Mouse (Mus musculus) embryonic stem cell, embryonic (primary cell): ENCODE data around the gene Vwa7.

ENCODE experiments used
- CTCF ChIA-PET, 4 experiments: fragments of 300-600 bp in 2 of 4; fragments of 350-600 bp in 2 of 4; sonication (Branson Sonifier 250); formaldehyde crosslinking; loops; one replicate each; lab custom pipeline; 2022; ENCODE audit warnings: inconsistent platforms in 2 of 4; lab: Charles Lee
- POLR2A ChIA-PET, 4 experiments: fragments of 300-600 bp in 2 of 4; fragments of 350-600 bp in 2 of 4; sonication (Branson Sonifier 250); formaldehyde crosslinking; loops; one replicate each; lab custom pipeline; 2022; ENCODE audit warnings: antibody characterized with exemption in 4 of 4, inconsistent platforms in 1 of 4; lab: Charles Lee

Vwa7 gene

DNA sequence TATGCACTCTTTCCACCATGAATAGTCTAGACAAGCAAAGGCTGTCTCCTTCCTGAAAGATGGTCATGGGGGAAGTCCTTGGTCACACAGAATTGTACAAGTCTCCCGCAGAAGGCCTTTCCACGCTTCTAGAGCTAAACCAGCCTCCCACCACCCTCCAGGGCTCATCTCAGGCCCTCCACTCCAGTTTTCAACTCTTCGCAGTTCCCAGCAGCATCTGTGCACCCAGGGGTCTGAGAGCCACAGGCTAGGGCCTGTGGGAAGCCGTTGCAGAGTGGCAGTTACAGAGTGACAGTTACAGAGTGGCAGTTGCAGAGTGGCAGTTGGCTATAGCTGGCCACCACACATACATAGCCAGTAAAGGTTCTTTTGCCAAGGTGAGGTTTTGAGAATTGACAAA lies 20.5 kb upstream of the Vwa7 start:
- CTCF ChIA-PET, result interaction anchor here in 1 of 4 experiments (0.7 kb wide), 1 partner anchor 31 kb away, joined by 3 read pairs; no protein-coding TSS in a partner anchor

DNA sequence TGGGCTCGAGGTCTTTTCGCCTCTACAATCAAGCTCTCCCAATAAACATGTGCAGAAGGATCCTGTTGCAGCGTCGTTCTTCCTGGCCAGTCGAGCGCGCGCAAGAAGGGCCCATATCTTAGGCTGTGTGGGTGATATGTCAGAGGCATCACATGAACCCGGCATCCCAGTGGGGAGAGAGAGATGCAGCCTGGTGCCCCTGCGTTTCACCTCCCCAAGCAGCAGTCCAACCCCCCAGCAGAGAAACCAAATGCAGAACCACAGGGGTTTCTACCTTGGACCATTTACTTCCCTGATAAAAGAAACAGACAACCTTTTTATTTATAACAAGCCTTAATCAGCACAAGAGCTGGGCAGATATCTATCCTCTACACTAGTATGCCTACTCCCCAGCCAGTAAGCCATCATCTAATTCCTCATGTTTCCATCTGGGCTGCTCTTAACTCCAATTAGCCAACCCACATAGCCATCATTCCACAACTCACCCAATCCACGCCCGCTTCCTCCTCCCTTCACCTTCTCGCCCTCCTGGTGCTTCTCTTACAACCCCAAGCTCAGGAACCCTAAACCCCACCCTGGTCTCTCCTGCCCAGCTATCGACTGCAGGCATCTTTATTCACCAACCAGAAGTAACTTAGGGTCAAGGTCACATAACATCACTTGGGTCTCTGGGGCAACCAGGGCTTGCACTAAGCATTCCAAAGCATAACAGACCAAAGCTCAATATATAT lies 19.8 kb upstream of the Vwa7 start:
- ChIA-PET CTCF (interaction anchor here in 3 of 4 experiments (0.6 to 1.1 kb wide), 7 partner anchors 12 to 684 kb away, joined by 3 to 6 read pairs (median 3); partner anchors contain the start of gene Neu1 (in 1 of the 3)), POLR2A (interaction anchor here in 3 of 4 experiments (0.5 to 7.1 kb wide), 33 partner anchors 10 to 254 kb away, joined by 3 to 51 read pairs (median 4); partner anchors contain the start of genes Csnk2b (in 2 of the 3), Ddx39b (in 2 of the 3), Gpank1 (in 2 of the 3) and Lsm2 (in 2 of the 3))

More for the DNA sequence above, 20.5 kb upstream of the Vwa7 start:
- POLR2A ChIA-PET, result interaction anchor here in 3 of 4 experiments (0.6 to 7.1 kb wide), 20 partner anchors 9 to 245 kb away, joined by 3 to 51 read pairs (median 5); partner anchors contain the start of genes Lsm2 (in 2 of the 3), C2 (in 1 of the 3), D17H6S53E (in 1 of the 3) and Ddx39b (in 1 of the 3)

DNA sequence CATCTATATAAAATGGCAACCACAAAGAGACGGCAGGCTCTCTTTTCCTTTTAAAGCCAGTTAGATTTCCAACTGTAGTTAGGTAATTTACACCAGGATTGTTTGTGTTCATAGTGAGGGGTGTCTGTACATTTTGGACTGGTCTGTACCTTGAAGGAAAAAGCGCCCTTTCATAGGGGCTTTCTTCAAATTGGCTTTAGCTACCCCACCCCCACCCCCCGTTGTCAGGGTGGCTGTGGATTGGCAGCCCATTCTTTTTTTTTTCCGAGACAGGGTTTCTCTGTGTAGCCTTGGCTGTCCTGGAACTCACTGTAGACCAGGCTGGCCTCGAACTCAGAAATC lies 19.3 kb upstream of the Vwa7 start:
- ChIA-PET POLR2A (interaction anchor here in 2 of 4 experiments (0.5 to 7.1 kb wide), 27 partner anchors 11 to 254 kb away, joined by 3 to 51 read pairs (median 4); partner anchors contain the start of genes Csnk2b (in 2 of the 2), Ddx39b (in 2 of the 2), Gpank1 (in 2 of the 2) and Apom (in 1 of the 2)), CTCF (interaction anchor here in 3 of 4 experiments (0.6 to 1.1 kb wide), 6 partner anchors 13 to 684 kb away, joined by 3 to 6 read pairs (median 4); partner anchors contain the start of gene Neu1 (in 1 of the 3))

DNA sequence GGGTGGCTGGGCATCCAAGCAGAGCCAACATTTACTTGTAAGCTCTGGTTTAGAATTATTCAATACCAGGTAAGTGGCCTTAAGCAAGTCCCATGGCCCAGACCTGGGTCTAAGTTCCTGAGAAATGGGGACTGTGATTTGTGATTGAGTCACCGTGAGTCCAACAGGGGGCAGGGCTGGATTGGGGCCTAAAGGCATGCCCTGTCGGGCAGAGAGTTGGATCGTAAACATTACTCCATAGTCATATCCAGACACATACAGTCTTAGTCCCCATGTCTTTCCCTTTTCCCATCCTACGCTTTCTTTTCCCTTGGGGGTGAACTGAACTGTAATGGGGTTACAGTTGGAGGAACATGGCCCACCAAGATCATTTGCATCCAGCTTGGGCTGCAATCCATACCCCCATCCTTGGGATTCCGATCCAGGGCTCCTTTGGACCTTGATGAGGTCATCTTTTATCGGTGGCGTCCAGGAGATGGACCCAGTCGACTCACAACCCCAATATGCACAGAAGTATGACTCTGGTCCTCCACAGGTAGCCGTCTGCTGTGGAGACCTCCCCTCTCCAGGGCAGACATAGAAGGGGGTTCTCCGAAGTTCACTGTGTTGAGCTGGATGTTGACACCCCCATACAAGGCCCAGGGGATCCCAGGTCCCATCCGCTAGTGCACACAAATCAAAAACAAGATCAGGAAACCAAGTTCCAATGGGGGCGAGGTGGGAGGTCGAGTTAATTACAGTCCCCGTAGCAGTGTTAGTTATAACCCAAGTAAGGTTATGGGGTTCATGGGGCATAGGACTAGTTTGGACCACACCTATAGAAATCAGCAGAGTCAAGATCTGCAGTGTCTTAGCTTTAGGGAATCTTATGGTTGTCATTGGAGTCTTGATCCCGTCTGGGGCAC lies 17.6 kb upstream of the Vwa7 start:
- CTCF ChIA-PET, result interaction anchor here in 1 of 4 experiments (1.2 to 1.7 kb wide), 2 partner anchors 23 to 345 kb away, joined by 3 read pairs; no protein-coding TSS in a partner anchor
- POLR2A ChIA-PET, result interaction anchor here (0.5 to 7.1 kb wide), 39 partner anchors 9 to 352 kb away, joined by 3 to 51 read pairs (median 4); partner anchors contain the start of genes Ddx39b (in 2 of the 4), Lsm2 (in 2 of the 4), Abhd16a (in 1 of the 4) and Atf6b (in 1 of the 4)

DNA sequence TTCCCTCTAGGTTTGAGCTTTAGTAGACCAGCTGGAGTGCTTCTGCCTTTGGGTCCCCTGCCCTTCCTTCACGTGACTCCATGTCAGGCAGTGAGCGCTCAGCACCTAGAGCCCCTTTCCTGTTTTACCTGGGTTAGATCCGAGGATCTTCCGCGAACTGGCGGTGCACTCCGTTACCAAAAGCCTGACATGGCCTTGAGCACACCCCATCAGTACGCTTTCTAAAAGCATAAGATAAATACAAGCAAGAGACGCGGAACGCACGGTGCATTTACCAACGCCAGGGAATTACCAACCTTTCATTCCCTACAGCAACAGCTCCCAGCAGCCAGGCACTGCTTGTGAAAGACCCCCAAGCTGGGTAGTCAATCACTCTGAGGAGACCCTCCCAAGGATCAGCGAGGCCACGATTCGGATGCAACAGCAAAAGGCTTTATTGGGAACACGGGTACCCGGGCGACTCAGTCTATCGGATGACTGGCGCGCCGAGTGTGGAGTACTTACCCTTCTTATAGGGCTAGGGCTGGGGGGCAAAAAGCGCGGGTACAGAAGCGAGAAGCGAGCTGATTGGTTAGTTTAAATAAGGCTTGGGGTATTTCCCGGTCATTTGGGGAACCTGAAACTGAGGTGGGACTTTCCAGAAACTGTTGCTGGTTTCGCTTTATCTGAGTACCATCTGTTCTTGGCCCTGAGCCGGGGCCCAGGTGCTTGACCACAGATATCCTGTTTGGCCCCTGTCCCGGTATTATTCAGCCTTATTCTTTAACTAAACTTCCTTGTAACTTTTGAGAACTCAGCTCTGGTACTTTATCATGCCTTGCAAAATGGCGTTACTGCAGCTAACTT lies 16.3 kb upstream of the Vwa7 start:
- POLR2A ChIA-PET, result interaction anchor here (0.5 to 7.1 kb wide), 54 partner anchors 8 to 269 kb away, joined by 3 to 51 read pairs (median 4); partner anchors contain the start of genes Ddx39b (in 2 of the 4), Lsm2 (in 2 of the 4), Msh5 (in 2 of the 4) and Atp6v1g2 (in 1 of the 4)
- CTCF ChIA-PET, result interaction anchor here in 2 of 4 experiments (0.6 to 1.7 kb wide), 5 partner anchors 21 to 347 kb away, joined by 3 read pairs; partner anchors contain the start of gene Neu1 (in 1 of the 2)

DNA sequence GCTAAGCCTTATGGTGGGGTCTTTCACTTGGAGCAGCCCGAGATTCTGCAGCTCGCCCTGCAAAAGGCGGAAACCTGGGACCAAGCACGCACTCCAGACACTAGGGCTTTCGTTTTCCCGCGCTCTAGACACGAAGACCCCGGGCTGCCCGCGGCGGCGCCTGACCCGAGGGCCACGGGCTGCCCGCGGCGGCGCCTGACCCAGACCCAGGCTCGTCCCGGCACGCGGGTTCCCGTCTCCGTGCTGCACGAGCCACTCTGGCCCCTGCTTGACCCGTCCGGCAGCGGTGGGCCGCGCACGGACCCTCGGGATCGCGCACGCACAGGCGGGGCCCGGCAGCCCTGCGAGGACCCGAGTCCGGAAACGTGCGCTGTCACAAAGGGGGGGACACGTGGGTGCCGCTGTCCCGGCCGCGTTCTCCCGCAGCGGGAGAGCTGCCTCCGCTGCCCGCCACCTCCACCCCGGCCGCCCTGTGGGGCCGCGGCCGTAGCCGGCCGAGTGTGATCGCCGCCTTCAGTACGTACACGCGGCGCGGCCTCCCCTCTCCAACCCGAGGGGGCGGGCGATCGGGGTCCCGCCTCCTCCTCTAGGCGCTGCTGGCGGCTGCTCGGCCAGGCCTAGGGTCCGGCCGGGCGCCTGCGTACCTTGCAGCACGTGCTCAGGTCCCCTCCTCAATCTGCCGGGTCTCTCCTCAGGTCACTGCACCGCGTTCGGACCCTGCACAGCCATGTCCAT lies 15.5 kb upstream of the Vwa7 start, which contains the start of gene Vars:
Vars (plus strand) TSS at position 271 of the 735 bp plus-strand sequence.
- CTCF ChIA-PET, result interaction anchor here in 3 of 4 experiments (0.6 to 1.3 kb wide), 4 partner anchors 48 to 177 kb away, joined by 3 read pairs; partner anchors contain the start of gene Neu1 (in 1 of the 3)
- POLR2A ChIA-PET, result interaction anchor here (0.5 to 7.1 kb wide), 54 partner anchors 7 to 245 kb away, joined by 3 to 51 read pairs (median 4); partner anchors contain the start of genes Ddah2 (in 2 of the 4), Ddx39b (in 2 of the 4), Lsm2 (in 2 of the 4) and Ly6g6e (in 2 of the 4)

DNA sequence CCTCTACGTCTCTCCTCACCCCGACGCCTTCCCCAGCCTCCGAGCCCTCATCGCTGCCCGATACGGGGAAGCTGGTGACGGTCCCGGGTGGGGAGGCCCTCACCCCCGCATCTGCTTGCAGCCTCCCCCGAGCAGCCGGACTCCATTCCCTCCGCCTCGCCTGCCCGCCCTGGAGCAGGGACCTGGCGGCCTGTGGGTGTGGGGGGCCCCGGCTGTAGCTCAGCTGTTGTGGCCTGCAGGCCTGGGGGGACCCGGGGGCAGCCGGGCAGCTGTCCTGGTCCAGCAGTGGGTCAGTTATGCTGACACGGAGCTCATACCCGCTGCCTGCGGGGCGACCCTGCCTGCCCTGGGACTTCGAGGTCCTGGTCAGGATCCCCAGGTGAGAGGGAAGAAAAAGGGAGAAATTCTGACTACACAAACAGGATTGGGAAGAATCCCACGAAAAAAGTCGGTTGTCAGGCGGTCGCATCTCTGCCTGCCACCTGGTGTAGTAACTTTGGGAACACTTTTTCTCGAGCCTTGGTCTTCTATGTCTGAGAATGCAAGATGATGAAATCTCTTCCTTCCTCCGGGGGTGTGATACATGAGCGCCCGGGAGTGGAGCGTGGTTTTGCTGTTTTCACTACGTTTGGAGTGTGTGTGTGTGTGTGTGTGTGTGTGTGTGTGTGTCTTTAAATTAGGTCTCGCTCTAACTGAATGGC lies 14.8 kb upstream of the Vwa7 start:
- CTCF ChIA-PET, result interaction anchor here in 2 of 4 experiments (0.6 to 1.0 kb wide), 3 partner anchors 15 to 177 kb away, joined by 3 read pairs; partner anchors contain the start of gene Vwa7 (in 1 of the 2)

DNA sequence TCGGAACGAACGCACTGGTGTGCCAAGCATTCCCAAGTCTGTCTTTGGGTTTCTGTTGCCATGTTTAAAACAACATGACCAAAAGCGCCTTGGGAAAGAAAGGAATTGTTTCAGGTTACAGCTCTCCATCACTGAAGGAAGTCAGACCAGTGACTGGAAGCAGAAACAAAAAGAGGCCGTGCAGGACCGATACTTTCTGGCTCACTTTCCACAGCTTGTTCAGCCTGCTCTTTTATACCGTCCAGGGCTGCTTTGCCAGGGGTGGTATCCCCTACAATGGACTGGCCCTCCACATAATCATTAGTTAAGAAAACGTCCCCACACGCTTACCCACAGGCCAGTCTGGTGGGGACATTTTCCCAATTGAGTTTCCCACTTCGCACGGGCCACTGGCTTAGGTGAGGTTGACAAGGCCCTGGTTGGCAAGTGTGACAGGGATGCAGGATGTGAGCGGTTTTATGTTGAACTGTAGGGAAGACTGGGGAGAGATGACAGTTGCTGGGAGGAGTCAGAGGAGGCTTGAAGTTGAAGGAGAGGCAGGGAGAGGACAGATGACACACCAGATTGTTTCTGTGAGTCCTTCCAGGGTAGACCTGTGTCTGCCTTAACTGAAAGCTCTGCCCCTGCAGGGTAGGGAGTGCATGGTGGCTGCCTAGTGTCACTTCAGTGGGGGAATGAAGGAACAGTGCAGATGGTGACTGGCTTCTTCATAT lies 14.1 kb upstream of the Vwa7 start:
- POLR2A ChIA-PET, result interaction anchor here (0.6 to 7.1 kb wide), 25 partner anchors 9 to 239 kb away, joined by 3 to 51 read pairs (median 4); partner anchors contain the start of genes Ddx39b (in 2 of the 4), Lsm2 (in 2 of the 4), Clic1 (in 1 of the 4) and Ddah2 (in 1 of the 4)

More for the DNA sequence above, 14.8 kb upstream of the Vwa7 start:
- POLR2A ChIA-PET, result interaction anchor here (0.6 to 7.1 kb wide), 33 partner anchors 9 to 240 kb away, joined by 3 to 51 read pairs (median 4); partner anchors contain the start of genes Ddx39b (in 3 of the 4), Lsm2 (in 2 of the 4), Clic1 (in 1 of the 4) and Csnk2b (in 1 of the 4)

DNA sequence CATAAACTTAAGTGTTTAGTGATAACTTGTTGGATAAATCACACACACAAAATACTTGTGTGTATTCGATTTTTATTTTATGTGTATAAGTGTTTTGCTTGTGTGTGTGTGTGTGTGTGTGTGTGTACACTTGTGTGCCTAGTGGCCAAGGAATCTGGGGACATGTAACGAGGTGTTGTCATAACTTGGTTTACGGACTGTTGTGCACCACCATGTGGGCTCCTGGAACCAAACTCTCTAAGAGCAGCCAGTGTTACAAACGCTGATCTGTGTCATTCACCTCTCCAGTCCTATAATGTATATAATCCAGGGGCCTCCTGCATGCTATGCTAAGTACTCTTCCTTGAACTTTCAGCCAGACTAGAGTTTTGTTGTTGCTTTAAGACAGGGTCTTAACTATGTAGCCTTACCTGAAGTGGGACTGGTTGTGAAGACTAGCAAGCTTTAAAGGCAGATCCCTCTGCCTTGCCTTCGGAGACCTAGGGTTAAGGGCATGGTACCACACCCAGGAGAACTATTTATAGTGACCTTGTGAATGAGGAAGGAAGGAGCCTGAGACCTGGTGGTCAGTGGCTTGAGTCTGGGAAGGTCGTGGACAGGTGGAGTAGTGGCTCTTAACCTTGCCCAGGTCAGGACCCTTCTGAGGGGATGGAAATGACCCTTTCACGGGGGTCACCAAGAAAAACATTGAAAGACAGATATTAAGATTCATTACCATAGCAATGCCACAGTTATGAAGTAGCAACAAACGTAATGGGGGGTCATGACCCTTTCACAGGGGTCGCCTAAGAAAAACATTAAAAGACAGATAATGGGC lies 13.1 kb upstream of the Vwa7 start:
- ChIA-PET POLR2A (interaction anchor here in 3 of 4 experiments (0.5 to 7.1 kb wide), 11 partner anchors 21 to 168 kb away, joined by 3 to 51 read pairs (median 4); partner anchors contain the start of genes Lsm2 (in 2 of the 3), Ddah2 (in 1 of the 3) and Msh5 (in 1 of the 3)), CTCF (interaction anchor here in 1 of 4 experiments (0.5 kb wide), 1 partner anchor 228 kb away, joined by 8 read pairs; no protein-coding TSS in a partner anchor)

More for the DNA sequence above, 14.1 kb upstream of the Vwa7 start:
- CTCF ChIA-PET, result interaction anchor here in 2 of 4 experiments (0.6 kb wide), 2 partner anchors 14 to 167 kb away, joined by 3 to 7 read pairs; partner anchors contain the start of gene Vwa7 (in 1 of the 2)

DNA sequence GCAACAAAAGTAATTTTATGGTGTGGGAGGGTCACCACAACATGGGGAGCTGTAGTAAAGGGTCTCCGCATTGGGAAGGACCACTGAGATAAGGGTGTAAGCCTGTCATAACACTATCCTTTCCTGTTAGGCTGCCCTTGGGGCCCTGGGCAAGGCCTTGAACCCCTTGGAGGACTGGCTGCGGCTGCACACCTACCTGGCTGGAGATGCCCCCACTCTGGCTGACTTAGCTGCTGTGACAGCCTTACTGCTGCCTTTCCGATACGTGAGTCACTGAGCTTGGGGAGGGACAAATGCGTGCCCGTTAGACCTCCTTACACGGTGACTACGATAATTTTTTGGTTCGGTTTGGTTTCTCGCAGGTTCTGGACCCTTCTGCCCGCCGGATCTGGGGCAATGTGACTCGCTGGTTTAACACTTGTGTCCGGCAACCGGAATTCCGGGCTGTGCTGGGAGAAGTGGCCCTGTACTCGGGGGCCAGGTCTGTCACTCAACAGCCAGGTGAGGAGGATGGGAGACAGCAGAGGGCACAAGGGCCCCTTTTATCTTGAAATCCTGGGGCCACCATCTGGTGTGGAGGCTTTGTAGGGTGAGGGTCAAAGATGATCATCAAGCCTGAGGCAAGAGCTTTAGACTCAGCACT lies 12.2 kb upstream of the Vwa7 start:
- ChIA-PET POLR2A (interaction anchor here in 3 of 4 experiments (0.5 to 1.5 kb wide), 7 partner anchors 22 to 134 kb away, joined by 3 to 6 read pairs (median 4); partner anchors contain the start of genes Ddah2 (in 1 of the 3) and Msh5 (in 1 of the 3)), CTCF (interaction anchor here in 1 of 4 experiments (0.6 kb wide), 1 partner anchor 54 kb away, joined by 3 read pairs; no protein-coding TSS in a partner anchor)

DNA sequence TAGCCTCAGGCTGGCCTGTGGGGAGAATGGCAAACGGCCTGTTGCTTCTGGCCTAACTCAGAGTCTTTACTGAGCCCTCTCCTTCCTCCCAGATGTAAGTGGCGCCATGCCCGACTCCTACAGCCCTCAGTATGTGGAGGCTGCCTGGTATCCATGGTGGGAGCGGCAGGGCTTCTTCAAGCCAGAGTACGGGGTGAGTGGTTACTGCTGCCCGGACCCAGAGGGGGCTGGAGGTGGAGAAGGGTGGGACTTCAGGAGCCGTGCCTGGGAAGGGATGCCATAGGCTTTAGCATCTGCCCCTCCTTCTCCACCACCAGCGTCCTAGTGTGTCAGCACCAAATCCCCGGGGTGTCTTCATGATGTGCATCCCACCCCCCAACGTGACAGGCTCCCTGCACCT lies 11.2 kb upstream of the Vwa7 start:
- CTCF ChIA-PET, result no interaction called here
- POLR2A ChIA-PET, result interaction anchor here in 2 of 4 experiments (0.6 to 1.5 kb wide), 6 partner anchors 10 to 133 kb away, joined by 3 to 6 read pairs (median 4); no protein-coding TSS in a partner anchor

DNA sequence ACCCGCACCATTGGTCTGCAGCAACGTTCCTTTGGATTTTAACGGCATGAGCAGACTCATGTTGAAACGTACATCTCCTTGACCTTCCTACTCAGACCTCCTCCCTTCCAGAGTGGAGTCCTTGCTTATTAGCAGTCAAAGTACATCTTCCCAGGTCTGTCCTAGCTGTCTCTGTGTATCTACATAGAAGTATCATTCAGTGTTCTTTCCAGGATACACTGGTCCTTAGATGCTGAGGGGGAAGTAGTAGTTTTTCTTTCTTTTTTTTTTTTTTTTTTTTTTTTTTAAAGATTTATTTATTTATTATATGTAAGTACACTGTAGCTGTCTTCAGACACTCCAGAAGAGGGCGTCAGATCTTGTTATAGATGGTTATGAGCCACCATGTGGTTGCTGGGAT lies 10.5 kb upstream of the Vwa7 start:
- ChIA-PET POLR2A (interaction anchor here in 3 of 4 experiments (0.6 to 1.4 kb wide), 6 partner anchors 9 to 240 kb away, joined by 3 to 12 read pairs (median 4); no protein-coding TSS in a partner anchor), CTCF (interaction anchor here in 2 of 4 experiments (0.6 to 0.7 kb wide), 4 partner anchors 45 to 249 kb away, joined by 3 to 16 read pairs (median 6); partner anchors contain the start of gene Ly6g5c (in 1 of the 2))
